Mouse (Mus musculus): ENCODE measurements at regions not wholly inside any gene's neighbourhood (a gene's known extent, or its start where the extent isn't known, plus 50 kb on each side); places are given as distances from the start of the nearest gene placed in this dataset.
"Not testable (repeated sequence)": the region's sequence is repeated elsewhere in the genome, so short reads cannot be mapped to it uniquely, and the experiment has no call there.

DNA sequence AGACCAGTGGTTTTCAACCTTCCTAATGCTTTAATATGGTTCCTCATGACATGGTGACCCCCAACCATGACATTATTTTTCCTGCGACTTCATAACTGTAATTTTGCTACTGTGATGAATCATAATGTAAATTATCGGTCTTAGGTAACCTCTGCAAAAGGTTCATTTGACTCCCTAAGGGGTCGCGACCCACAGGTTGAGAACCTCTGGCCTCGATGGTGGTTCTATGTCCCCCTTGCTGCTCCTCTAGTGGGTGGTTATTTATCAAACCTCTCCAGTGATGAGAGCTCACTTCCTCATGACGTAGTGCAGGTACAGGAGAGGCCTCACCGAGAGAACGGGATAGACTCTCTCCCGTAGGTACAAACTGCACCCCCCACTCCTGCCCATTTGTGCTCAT is 158.9 kb downstream of the Opa1 start:
- ChIA-PET CTCF (interaction anchor here (1.9 kb wide), 1 partner anchor 10 kb away, joined by 4 read pairs; no protein-coding TSS in a partner anchor), POLR2A (no interaction called here)
- no peak for DNase-seq (ENCODE audit: low read depth, low spot score)
- H3K27me3 ChIP-seq = no peaks in the 10 kb centered on the region
- in situ Hi-C loops (cut with MboI; ENCODE audit: low pct_unique_long_range_greater_than_20kb) = loop anchor here (10.0 kb wide), 1 partner anchor 777 kb away; no protein-coding TSS in a partner anchor
- no peak for TF ChIP-seq CTCF (IDR thresholded peaks at IDR 0.05)
- no peak for ATAC-seq

DNA sequence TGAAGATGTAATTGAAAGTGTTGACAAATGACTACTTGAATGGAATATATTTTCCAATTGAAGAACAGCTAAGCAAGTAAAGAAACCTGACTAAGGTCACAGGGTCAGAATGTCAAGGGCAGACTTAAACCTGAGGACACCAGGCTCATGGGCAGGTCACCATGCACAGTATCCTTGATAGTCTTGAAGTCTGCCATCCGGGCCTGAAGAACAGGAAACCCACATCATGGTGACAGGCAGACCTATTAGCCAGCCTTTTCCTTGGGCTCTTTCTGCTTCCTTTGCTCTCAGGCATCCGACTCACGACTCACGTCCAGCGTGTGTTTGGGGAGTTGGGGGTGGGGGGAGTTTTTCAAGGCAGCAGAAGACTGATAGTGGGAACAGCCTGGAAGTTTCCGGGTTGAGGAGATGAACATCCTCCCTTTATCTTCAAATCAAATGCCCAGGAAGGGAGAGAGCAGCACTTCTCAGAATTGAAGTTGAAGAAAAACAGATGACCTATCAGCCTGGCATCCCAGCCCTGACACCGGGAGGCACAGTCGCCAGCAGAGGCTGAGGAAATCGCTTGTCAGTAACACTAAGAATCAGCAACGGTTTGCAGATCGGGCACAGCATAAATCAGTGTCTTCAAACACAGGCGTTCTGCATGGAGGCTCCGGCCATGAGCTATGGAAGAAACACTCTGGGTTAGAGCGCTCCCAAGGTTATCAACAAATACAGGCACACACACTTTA is 163.5 kb downstream of the Opa1 start:
- CTCF ChIA-PET = interaction anchor here (1.3 kb wide), 1 partner anchor 17 kb away, joined by 3 read pairs; no protein-coding TSS in a partner anchor
- ATAC-seq = no peak
- H3K27me3 ChIP-seq = no peaks in the 10 kb centered on the region
- no peak for TF ChIP-seq CTCF (IDR thresholded peaks at IDR 0.05)
- no peak for DNase-seq (ENCODE audit: low read depth, low spot score)
- POLR2A ChIA-PET = interaction anchor here (0.6 to 1.8 kb wide), 2 partner anchors 161 to 317 kb away, joined by 3 to 4 read pairs; no protein-coding TSS in a partner anchor
- in situ Hi-C loops (cut with MboI; ENCODE audit: low pct_unique_long_range_greater_than_20kb) = no loop called here

DNA sequence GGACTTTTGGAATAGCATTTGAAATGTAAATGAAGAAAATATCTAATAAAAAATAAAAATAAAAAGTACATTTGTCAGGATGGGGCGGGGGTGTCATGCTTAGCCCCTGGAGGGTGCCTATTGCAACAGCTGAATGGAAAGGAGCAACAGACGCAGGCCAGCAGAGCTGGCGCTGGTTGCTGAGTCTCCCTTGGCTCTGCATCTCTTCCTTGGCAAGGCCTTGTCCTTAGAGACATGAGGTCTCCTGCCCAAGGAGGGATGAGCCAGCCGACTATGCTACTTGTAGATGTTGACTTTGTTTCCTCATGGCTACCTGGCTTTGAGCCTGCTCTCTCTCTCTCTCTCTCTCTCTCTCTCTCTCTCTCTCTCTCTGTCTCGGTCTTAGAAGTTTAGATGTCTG is 166.4 kb downstream of the Opa1 start:
- TF ChIP-seq CTCF (IDR thresholded peaks at IDR 0.05) = no peak
- DNase-seq (ENCODE audit: low read depth, low spot score) (no peak), ATAC-seq (no peak)
- POLR2A ChIA-PET = interaction anchor here (0.5 to 0.7 kb wide), 2 partner anchors 1070 to 1455 kb away, joined by 6 to 8 read pairs; no protein-coding TSS in a partner anchor
- CTCF ChIA-PET = no interaction called here
- in situ Hi-C loops (cut with MboI; ENCODE audit: low pct_unique_long_range_greater_than_20kb) = no loop called here
- H3K27me3 ChIP-seq = no peaks in the 10 kb centered on the region

DNA sequence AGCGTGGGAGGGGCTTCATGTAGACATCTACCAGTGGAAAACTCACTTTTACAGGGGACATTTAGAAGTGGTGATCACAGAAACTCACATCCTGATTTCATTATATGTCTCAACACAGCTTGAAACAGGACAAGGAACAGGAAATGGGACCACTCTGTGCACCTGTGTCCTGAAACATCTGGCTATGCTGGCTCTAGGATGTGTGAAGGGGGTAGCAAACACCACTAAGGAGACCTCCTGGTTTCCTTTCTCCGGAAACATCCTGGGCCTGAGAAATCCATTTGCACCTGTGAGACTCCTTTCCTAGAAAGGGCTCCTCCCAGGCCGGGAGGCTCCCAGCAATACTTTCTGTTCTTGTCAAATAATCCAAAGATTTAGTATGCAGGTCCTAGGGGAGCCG is 167.1 kb downstream of the Opa1 start:
- in situ Hi-C loops (cut with MboI; ENCODE audit: low pct_unique_long_range_greater_than_20kb) = no loop called here
- CTCF ChIA-PET = no interaction called here
- no peaks in the 10 kb centered on the region for H3K27me3 ChIP-seq
- POLR2A ChIA-PET = interaction anchor here (0.7 to 1.3 kb wide), 2 partner anchors 33 to 1070 kb away, joined by 3 to 8 read pairs; no protein-coding TSS in a partner anchor
- DNase-seq (ENCODE audit: low read depth, low spot score) (no peak), ATAC-seq (no peak)
- no peak for TF ChIP-seq CTCF (IDR thresholded peaks at IDR 0.05)

DNA sequence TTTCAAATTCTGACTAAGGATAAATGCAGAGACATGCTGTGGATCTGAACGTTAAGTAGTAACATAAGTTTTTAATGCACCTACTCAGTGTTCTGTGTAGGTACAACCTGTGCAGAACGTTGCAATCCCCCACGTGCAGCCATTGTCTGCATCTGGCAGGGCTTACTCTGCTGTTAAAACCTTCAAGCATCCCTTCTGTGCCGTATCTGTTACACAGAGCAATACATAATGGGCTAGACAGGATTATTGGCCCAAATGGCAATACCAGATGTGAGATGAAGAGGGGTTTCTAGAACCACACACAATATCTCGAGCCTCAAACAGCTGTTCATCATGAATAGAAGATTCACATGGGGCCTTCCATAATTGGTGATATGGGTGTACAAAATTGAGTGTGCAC is 170.0 kb downstream of the Opa1 start:
- DNase-seq (ENCODE audit: low read depth, low spot score) (no peak), ATAC-seq (no peak)
- no peaks in the 10 kb centered on the region for H3K27me3 ChIP-seq
- ChIA-PET POLR2A (interaction anchor here (0.9 kb wide), 1 partner anchor 33 kb away, joined by 3 read pairs; no protein-coding TSS in a partner anchor), CTCF (interaction anchor here (0.9 to 1.6 kb wide), 3 partner anchors 12 to 26 kb away, joined by 3 to 4 read pairs (median 3); no protein-coding TSS in a partner anchor)
- in situ Hi-C loops (cut with MboI; ENCODE audit: low pct_unique_long_range_greater_than_20kb) = no loop called here
- TF ChIP-seq CTCF (IDR thresholded peaks at IDR 0.05) = no peak

DNA sequence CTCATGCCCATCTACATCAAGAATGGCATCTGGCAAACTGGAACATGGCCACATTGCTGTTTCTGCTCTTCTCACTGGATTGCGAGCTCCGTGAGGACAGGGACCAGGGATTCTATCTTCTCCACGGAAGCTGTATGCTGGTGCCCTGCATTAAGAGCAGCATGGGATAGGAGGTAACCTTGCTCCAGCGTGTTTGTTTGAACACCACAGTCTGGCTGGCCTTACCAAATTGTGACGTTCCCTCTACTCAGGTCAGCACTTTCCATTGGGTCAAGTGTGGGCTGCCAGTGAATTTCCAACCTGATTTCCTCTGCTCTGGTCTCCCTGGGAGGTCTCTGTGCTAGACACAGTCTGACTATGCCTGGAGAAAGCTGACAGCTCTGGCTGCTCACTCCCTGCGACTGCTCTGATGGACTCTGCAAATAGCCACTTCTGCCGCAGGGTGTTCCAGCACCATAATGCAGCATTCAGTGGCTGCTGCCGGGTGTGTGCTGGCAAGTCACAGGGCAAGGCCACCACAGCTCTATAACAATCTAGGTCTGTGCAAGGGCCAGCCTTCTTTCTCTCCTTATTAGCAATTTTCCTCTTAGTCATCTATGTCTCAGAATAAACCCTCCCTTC is 175.6 kb downstream of the Opa1 start:
- DNase-seq (ENCODE audit: low read depth, low spot score) (no peak), ATAC-seq (no peak)
- in situ Hi-C loops (cut with MboI; ENCODE audit: low pct_unique_long_range_greater_than_20kb) = no loop called here
- no peak for TF ChIP-seq CTCF (IDR thresholded peaks at IDR 0.05)
- no peaks in the 10 kb centered on the region for H3K27me3 ChIP-seq
- ChIA-PET POLR2A (interaction anchor here (1.1 kb wide), 1 partner anchor 23 kb away, joined by 3 read pairs; no protein-coding TSS in a partner anchor), CTCF (no interaction called here)

DNA sequence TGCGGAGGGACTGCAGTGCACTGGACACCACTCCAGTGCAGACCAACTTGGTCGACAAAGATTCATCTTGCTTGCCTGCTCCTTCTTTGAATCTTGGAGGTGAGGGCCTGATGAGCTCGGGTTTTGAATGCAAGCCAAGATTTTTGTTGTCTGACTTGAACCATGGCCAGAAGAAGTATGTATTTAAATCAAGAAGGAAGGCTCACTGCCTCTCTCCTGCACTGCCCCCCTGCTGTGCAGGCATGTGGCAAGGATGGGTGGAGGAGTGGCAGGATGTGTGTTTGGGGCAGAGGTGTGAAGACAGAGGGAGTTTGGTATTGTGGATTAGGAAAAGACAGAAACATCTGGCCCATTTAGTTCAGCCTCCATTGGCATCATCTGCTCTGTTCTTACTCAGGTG is 179.1 kb downstream of the Opa1 start:
- ChIA-PET POLR2A (no interaction called here), CTCF (interaction anchor here (1.3 to 1.4 kb wide), 2 partner anchors 29 to 57 kb away, joined by 3 to 4 read pairs; no protein-coding TSS in a partner anchor)
- DNase-seq (ENCODE audit: low read depth, low spot score) (no peak), ATAC-seq (no peak)
- in situ Hi-C loops (cut with MboI; ENCODE audit: low pct_unique_long_range_greater_than_20kb) = no loop called here
- TF ChIP-seq CTCF (IDR thresholded peaks at IDR 0.05) = no peak
- no peaks in the 10 kb centered on the region for H3K27me3 ChIP-seq

DNA sequence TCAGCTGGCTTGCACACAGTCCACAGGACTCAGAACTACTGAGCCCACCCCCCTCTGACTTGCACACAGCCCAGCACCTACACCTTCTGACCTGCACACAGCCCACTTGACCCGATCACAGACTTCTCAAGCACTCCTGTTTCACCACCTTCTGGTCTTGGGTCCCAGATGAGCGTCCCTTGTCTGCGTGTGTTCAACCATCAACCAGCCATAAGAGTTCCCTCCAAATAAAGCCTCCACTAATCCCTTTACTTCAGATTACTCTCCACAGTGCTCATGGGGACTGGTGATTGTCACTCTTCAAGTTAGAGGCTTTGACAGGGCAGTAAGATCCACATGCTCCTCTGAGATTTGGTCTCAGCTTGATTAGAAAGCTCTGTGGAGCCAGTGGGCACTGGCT is 180.3 kb downstream of the Opa1 start:
- ChIA-PET CTCF (interaction anchor here (0.8 to 1.1 kb wide), 2 partner anchors 17 to 25 kb away, joined by 3 read pairs; no protein-coding TSS in a partner anchor), POLR2A (interaction anchor here (0.6 kb wide), 1 partner anchor 58 kb away, joined by 4 read pairs; no protein-coding TSS in a partner anchor)
- ATAC-seq (no peak), DNase-seq (ENCODE audit: low read depth, low spot score) (no peak)
- in situ Hi-C loops (cut with MboI; ENCODE audit: low pct_unique_long_range_greater_than_20kb) = no loop called here
- no peaks in the 10 kb centered on the region for H3K27me3 ChIP-seq
- no peak for TF ChIP-seq CTCF (IDR thresholded peaks at IDR 0.05)

DNA sequence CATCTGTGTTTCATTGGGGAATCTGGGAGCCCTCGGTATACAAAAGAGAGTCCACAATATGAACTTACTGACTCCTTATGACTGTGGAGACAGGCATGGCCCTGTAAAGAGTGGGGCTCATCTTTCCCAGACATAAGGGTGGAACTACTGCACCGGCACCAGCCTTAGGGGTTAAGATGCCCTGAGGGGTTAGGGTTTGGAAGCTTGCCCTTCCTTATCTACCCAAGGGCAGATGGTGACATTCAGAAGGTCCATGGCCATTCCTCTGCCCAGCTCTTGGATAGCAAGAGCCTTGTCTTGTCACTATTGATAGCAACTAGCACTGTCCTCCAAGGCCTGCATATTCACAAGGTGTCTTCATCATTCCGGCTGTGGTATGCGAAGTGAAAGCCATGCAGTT is 181.5 kb downstream of the Opa1 start:
- in situ Hi-C loops (cut with MboI; ENCODE audit: low pct_unique_long_range_greater_than_20kb) = no loop called here
- no peak for DNase-seq (ENCODE audit: low read depth, low spot score)
- no peaks in the 10 kb centered on the region for H3K27me3 ChIP-seq
- no peak for TF ChIP-seq CTCF (IDR thresholded peaks at IDR 0.05)
- POLR2A ChIA-PET = no interaction called here
- CTCF ChIA-PET = interaction anchor here (1.0 kb wide), 1 partner anchor 40 kb away, joined by 3 read pairs; no protein-coding TSS in a partner anchor
- ATAC-seq = no peak

DNA sequence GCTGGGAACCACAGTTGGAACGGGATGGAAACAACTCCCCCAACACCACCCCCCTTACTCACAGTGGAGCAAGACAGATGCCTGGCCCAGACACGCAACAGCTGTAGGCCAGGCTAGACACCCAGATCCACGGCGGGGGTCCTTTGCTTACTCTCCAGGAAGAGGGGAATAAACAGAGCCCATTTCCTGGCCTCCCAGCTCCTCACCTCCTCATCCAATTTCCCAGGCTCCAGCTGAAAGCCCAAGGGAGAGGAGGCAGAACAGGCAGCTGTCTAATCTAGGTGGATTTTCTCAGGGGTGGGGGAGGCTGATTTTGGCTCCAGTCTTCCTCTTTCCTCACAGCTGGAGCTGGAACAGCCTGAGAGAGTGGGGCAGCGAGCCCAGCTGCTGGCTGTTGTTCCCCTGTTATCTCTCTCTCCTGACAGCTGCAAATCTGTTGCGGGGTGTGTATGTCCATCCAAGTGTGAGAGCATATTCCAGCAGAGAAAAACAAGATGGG is 182.7 kb downstream of the Opa1 start:
- ATAC-seq = no peak
- TF ChIP-seq CTCF (IDR thresholded peaks at IDR 0.05) = no peak
- no peaks in the 10 kb centered on the region for H3K27me3 ChIP-seq
- in situ Hi-C loops (cut with MboI; ENCODE audit: low pct_unique_long_range_greater_than_20kb) = no loop called here
- POLR2A ChIA-PET = no interaction called here
- CTCF ChIA-PET = no interaction called here
- DNase-seq (ENCODE audit: low read depth, low spot score) = no peak

DNA sequence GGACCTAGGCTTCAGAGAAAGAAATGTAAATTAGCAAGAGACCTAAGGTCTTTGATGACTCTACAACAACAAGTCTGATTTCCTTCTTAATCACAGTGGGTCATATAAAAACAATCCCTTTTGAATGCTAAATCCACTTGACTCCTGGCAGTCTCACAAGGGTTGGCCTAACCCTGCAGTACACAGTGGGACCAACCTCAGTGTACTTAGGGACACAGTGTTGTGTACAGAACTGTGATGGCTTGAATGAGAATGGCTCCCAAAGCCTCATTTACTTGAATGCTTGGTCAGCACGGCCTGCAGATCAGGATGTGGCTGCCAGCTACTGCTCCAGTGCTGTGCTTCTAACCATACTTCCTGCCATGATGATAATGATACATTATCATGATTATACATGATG is 185.2 kb downstream of the Opa1 start:
- H3K27me3 ChIP-seq = no peaks in the 10 kb centered on the region
- ChIA-PET POLR2A (no interaction called here), CTCF (no interaction called here)
- in situ Hi-C loops (cut with MboI; ENCODE audit: low pct_unique_long_range_greater_than_20kb) = no loop called here
- no peak for DNase-seq (ENCODE audit: low read depth, low spot score)
- ATAC-seq = no peak
- no peak for TF ChIP-seq CTCF (IDR thresholded peaks at IDR 0.05)

DNA sequence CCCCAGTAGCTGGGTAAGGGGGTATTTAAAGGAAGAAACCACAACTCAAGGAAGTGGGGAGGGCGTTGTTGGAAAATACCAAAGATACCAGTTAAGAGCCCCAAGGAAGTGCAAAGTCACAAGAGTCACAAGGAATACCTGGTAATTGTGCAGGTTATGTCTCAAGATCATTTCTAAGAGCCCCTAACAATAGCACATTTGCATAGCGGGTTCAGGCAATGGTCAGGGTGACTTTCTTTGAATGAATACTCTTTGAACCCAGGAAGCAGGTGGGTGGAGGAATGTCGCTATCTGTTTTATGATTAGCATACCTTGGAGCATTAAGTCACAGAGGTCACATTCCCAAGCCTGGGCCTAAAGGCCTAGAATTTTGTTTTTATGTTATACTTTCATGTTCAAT is 186.7 kb downstream of the Opa1 start:
- ATAC-seq; in situ Hi-C loops (cut with MboI; ENCODE audit: low pct_unique_long_range_greater_than_20kb); H3K27me3 ChIP-seq; CTCF ChIA-PET; DNase-seq (ENCODE audit: low read depth, low spot score); POLR2A ChIA-PET: not testable (repeated sequence)
